Mouse (Mus musculus): Measurements from ENCODE around the gene Nup107. TPM values are rescaled to one million over a fixed set of nuclear protein-coding genes. Genes with fewer than 3 reads are reported as not detected.

Nup107 gene
- polyA plus RNA-seq, 1 experiment from 2014 or later: 95.1 TPM

DNA sequence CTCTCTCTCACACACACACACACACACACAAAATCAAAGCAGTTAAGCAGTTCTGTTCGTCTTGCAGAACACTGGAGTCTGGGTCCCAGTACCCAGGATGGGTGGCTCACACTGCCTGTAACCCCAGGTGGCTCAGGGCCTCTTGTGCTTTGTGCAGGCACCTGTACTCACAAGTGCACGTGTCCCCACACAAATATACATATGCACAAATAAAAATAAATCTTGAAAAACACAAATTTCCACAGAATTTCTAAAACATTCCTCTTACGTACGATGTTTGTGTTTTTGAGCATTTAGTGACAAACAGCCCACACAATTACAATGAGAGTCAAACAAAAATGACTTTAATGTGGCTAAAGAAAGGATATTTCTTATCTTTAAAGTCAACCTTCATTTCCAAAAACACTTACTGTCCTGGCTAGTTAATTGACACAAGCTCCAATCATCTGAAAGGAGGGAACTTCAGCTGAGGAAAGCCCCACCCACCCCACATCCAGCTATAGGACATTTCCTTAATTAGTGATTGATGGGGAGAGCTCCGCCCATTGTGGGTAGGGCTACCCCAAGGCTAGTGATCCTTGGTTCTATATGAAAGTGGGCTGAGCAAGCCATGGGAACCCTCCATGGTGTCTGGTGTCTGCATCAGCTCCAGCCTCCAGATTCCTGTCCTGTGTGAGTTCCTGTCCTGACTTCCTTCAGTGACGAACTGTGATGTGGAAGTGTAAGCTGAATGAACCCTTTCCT, 16.9 kb downstream of the Nup107 start:
- Histone ChIP-seq H3K4me2 (no peak overlapping the region), H3K4me3 (ENCODE audit: low read depth, low read length) (no peak overlapping the region), H3K4me1 (ENCODE audit: control insufficient read depth, insufficient read depth, low read length) (no peaks in the 10 kb centered on the region), H3K9me3 (ENCODE audit: control insufficient read depth, low read length) (no peaks in the 10 kb centered on the region), H3K9ac (ENCODE audit: low read length) (no peak overlapping the region), H3K27ac (ENCODE audit: low read depth, low read length) (no peak overlapping the region), H3K36me3 (ENCODE audit: control insufficient read depth, insufficient read depth, low read length) (peaks cover 29% of the 10 kb centered on the region), H3K27me3 (ENCODE audit: control insufficient read depth, insufficient read depth, low read length) (no peaks in the 10 kb centered on the region)
- 89% methylated on average over 6 of the region's 6 CpGs for WGBS
- ATAC-seq (ENCODE audit: low FRiP score) (no peak), DNase-seq (ENCODE audit: low spot score, missing footprints) (no peak)

DNA sequence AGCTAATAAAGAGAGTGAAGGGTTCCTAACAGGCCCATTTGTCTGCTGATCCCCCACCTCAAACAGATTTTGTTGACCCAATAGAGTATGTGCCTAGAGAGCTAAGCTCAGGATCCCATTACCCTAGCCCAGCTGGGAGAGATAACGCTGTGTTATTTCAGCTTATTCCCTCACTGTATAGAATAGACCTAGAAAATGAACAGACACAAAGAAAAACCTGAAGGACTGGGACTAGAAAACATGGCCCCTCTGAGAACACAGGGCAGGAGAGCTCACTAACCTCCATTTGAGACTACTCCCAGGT, 17.7 kb downstream of the Nup107 start:
- DNase-seq (ENCODE audit: low spot score, missing footprints): no peak
- no peaks in the 10 kb centered on the region for H3K27me3 ChIP-seq (ENCODE audit: control insufficient read depth, insufficient read depth, low read length)
- no peak for ATAC-seq (ENCODE audit: low FRiP score)
- no peak overlapping the region for H3K4me2 ChIP-seq
- 100% methylated on average over 1 of the region's 1 CpGs for WGBS
- H3K4me1 ChIP-seq (ENCODE audit: control insufficient read depth, insufficient read depth, low read length): no peaks in the 10 kb centered on the region
- H3K9me3 ChIP-seq (ENCODE audit: control insufficient read depth, low read length): no peaks in the 10 kb centered on the region
- no peak overlapping the region for H3K27ac ChIP-seq (ENCODE audit: low read depth, low read length)
- peaks cover 34% of the 10 kb centered on the region for H3K36me3 ChIP-seq (ENCODE audit: control insufficient read depth, insufficient read depth, low read length)
- no peak overlapping the region for H3K4me3 ChIP-seq (ENCODE audit: low read depth, low read length)
- H3K9ac ChIP-seq (ENCODE audit: low read length): no peak overlapping the region

- Histone ChIP-seq H3K4me1 (ENCODE audit: control insufficient read depth, insufficient read depth, low read length) (no peaks in the 10 kb centered on the region), H3K4me3 (ENCODE audit: low read depth, low read length) (no peak overlapping the region), H3K27ac (ENCODE audit: low read depth, low read length) (no peak overlapping the region), H3K9me3 (ENCODE audit: control insufficient read depth, low read length) (no peaks in the 10 kb centered on the region), H3K27me3 (ENCODE audit: control insufficient read depth, insufficient read depth, low read length) (no peaks in the 10 kb centered on the region), H3K4me2 (no peak overlapping the region), H3K36me3 (ENCODE audit: control insufficient read depth, insufficient read depth, low read length) (peaks cover 34% of the 10 kb centered on the region), H3K9ac (ENCODE audit: low read length) (no peak overlapping the region)
- 95% methylated on average over 22 of the region's 22 CpGs for WGBS
- ATAC-seq (ENCODE audit: low FRiP score) (no peak), DNase-seq (ENCODE audit: low spot score, missing footprints) (peak; percentile 61)
Observed at GRCm38 (mm10) chr10:117774011-117774816, 18.3 kb downstream of the Nup107 start.

- 95% methylated on average over 7 of the region's 7 CpGs for WGBS
- Histone ChIP-seq H3K36me3 (ENCODE audit: control insufficient read depth, insufficient read depth, low read length) (peaks cover 36% of the 10 kb centered on the region), H3K4me1 (ENCODE audit: control insufficient read depth, insufficient read depth, low read length) (no peaks in the 10 kb centered on the region)
Observed at GRCm38 (mm10) chr10:117773106-117773720, 19.3 kb downstream of the Nup107 start.

DNA sequence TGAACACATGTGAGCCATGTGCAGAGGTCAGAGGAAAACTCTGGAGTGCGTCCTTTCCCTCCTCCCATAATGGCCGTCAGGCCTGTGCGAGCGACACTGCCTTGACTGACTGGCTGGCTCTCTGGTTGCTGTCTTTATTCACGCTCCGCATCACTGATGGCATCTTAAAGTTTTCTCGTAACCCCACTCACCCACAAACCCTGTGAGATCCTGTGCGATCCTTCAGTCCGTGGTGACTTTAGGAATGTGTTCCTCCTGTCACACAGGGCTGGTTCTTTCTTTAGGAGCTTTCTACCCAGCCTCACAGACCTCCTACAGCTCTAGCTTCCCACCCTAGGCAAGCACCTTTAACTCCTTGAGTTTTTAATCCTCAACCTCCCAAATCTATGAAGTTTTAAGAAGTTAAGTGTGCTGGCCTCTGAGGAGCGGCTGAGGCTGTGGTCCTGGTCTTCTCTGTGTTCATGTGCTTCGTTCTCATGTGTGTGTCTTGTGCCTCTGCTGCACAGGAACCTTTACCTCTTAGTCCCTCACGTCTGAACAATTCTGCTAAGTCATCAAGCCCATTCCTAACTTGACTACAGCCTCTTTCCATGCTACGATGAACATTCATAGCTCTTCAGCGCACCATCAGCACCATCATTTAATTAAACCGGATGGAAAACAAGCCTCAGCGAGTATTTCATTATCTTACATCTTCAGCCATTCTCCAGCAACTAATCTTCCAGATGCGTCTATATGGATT, 20.0 kb downstream of the Nup107 start:
- no peak overlapping the region for H3K4me2 ChIP-seq
- H3K9ac ChIP-seq (ENCODE audit: low read length): no peak overlapping the region
- ATAC-seq (ENCODE audit: low FRiP score) (no peak), DNase-seq (ENCODE audit: low spot score, missing footprints) (peak; percentile 74)
- H3K27me3 ChIP-seq (ENCODE audit: control insufficient read depth, insufficient read depth, low read length): no peaks in the 10 kb centered on the region
- H3K27ac ChIP-seq (ENCODE audit: low read depth, low read length): no peak overlapping the region
- WGBS: 89% methylated on average over 17 of the region's 17 CpGs
- H3K4me3 ChIP-seq (ENCODE audit: low read depth, low read length): no peak overlapping the region
- no peaks in the 10 kb centered on the region for H3K9me3 ChIP-seq (ENCODE audit: control insufficient read depth, low read length)
- no peaks in the 10 kb centered on the region for H3K4me1 ChIP-seq (ENCODE audit: control insufficient read depth, insufficient read depth, low read length)
- H3K36me3 ChIP-seq (ENCODE audit: control insufficient read depth, insufficient read depth, low read length): peaks cover 40% of the 10 kb centered on the region

More at GRCm38 (mm10) chr10:117773106-117773720, 19.3 kb downstream of the Nup107 start:
- H3K27me3 ChIP-seq (ENCODE audit: control insufficient read depth, insufficient read depth, low read length): no peaks in the 10 kb centered on the region
- DNase-seq (ENCODE audit: low spot score, missing footprints): peak; percentile 49
- H3K27ac ChIP-seq (ENCODE audit: low read depth, low read length): no peak overlapping the region
- H3K9me3 ChIP-seq (ENCODE audit: control insufficient read depth, low read length): no peaks in the 10 kb centered on the region
- H3K9ac ChIP-seq (ENCODE audit: low read length): no peak overlapping the region
- ATAC-seq (ENCODE audit: low FRiP score): no peak
- no peak overlapping the region for H3K4me3 ChIP-seq (ENCODE audit: low read depth, low read length)
- no peak overlapping the region for H3K4me2 ChIP-seq

- no peak overlapping the region for H3K4me2 ChIP-seq
- no peak overlapping the region for H3K27ac ChIP-seq (ENCODE audit: low read depth, low read length)
- H3K27me3 ChIP-seq (ENCODE audit: control insufficient read depth, insufficient read depth, low read length): no peaks in the 10 kb centered on the region
- peaks cover 37% of the 10 kb centered on the region for H3K36me3 ChIP-seq (ENCODE audit: control insufficient read depth, insufficient read depth, low read length)
- no peak overlapping the region for H3K4me3 ChIP-seq (ENCODE audit: low read depth, low read length)
- DNase-seq (ENCODE audit: low spot score, missing footprints) (no peak), ATAC-seq (ENCODE audit: low FRiP score) (no peak)
- H3K9ac ChIP-seq (ENCODE audit: low read length): no peak overlapping the region
- WGBS: 94% methylated on average over 10 of the region's 10 CpGs
- H3K4me1 ChIP-seq (ENCODE audit: control insufficient read depth, insufficient read depth, low read length): no peaks in the 10 kb centered on the region
- H3K9me3 ChIP-seq (ENCODE audit: control insufficient read depth, low read length): no peaks in the 10 kb centered on the region
Observed at GRCm38 (mm10) chr10:117771131-117771510, 21.4 kb downstream of the Nup107 start.

DNA sequence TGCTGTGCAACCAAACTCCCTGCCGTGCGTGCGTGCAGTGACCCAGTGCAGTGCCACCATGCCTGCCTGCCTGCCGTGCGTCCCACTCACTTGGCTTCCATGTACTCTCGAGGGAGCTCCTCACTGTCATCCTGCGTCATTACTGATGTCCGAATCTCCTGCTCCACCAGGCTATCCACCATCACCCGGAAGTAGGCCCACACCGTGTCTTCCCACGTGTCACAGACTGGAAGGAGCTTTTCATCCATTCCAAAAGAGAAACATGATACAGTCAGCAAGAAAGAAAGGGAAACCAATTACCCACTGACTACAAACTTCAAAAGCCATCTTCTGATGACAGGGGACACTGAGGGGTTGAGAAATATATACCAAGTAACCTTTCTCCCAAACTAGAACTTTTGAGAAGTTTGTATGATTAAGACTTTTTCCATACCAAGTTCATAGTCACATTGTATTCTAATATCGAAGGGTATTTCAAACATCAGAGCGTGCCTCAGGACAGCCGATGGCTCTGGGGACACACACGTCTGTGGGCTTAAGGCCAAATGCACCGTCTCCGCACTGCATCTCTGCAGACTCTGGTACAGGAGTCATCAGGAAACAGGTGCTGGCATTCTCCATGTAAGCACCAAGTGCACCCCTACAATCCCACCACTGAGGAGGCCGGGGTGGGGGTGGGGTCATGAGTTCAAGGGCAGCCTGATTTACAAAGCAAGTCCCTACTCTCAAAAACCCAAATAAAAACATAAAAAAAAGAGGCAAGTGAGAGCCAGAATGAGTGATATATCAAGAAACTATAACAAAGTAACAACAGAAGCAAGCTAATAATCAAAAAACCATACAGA, 22.0 kb downstream of the Nup107 start:
- WGBS: 93% methylated on average over 18 of the region's 18 CpGs
- H3K27me3 ChIP-seq (ENCODE audit: control insufficient read depth, insufficient read depth, low read length): no peaks in the 10 kb centered on the region
- ATAC-seq (ENCODE audit: low FRiP score) (no peak), DNase-seq (ENCODE audit: low spot score, missing footprints) (peak; percentile 80)
- H3K4me3 ChIP-seq (ENCODE audit: low read depth, low read length): no peak overlapping the region
- no peak overlapping the region for H3K9ac ChIP-seq (ENCODE audit: low read length)
- no peak overlapping the region for H3K4me2 ChIP-seq
- H3K4me1 ChIP-seq (ENCODE audit: control insufficient read depth, insufficient read depth, low read length): no peaks in the 10 kb centered on the region
- H3K27ac ChIP-seq (ENCODE audit: low read depth, low read length): no peak overlapping the region
- H3K36me3 ChIP-seq (ENCODE audit: control insufficient read depth, insufficient read depth, low read length): peaks cover 35% of the 10 kb centered on the region; the same call in 1 of the 2 replicates
- no peaks in the 10 kb centered on the region for H3K9me3 ChIP-seq (ENCODE audit: control insufficient read depth, low read length)

DNA sequence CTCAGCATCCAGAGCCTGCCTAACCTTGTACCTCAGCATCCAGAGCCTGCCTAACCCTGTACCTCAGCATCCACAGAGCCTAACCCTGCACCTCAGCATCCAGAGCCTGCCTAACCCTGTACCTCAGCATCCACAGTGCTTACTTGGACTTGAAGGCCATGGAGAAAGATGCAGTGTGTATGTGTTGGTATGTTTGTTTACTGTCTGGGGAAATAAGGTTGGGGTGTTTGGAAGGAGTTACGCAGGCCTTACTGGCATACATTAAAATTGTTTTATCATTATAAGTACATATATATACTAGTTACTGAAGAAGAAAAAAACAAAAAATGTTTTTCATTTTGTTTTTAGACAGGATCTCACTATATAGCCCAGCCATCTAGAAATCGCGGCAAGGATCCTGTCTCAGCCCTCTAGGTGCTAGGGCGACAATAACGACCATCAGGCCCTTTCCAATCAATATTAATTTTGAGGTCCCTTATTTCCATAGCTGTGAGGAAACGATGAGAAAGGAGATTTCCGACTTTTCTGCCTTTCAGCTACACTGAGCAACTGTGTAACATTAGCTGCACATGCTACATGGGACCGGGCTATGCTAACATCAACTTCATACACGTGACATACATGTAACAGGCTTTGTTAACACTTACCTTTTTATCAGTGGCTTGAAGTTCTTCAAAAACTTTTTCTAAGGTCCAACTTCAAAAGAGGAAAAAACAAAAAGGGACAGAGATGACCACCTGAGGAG, 22.8 kb downstream of the Nup107 start:
- Histone ChIP-seq H3K27me3 (ENCODE audit: control insufficient read depth, insufficient read depth, low read length) (no peaks in the 10 kb centered on the region), H3K9me3 (ENCODE audit: control insufficient read depth, low read length) (no peaks in the 10 kb centered on the region), H3K27ac (ENCODE audit: low read depth, low read length) (no peak overlapping the region), H3K36me3 (ENCODE audit: control insufficient read depth, insufficient read depth, low read length) (peaks cover 32% of the 10 kb centered on the region; the same call in 1 of the 2 replicates), H3K4me1 (ENCODE audit: control insufficient read depth, insufficient read depth, low read length) (no peaks in the 10 kb centered on the region), H3K4me3 (ENCODE audit: low read depth, low read length) (no peak overlapping the region), H3K9ac (ENCODE audit: low read length) (no peak overlapping the region), H3K4me2 (no peak overlapping the region)
- no peak for ATAC-seq (ENCODE audit: low FRiP score)
- peak; percentile 56 for DNase-seq (ENCODE audit: low spot score, missing footprints)
- 94% methylated on average over 9 of the region's 9 CpGs for WGBS

Data from midbrain, embryonic 11.5 days (tissue).